Mouse (Mus musculus) neural tube, embryonic 12.5 days (tissue): ENCODE measurements around the gene 1190002N15Rik. TPM values are rescaled to one million over a fixed set of nuclear protein-coding genes. Genes with fewer than 3 reads are reported as not detected.

Source experiments
- ATAC-seq: fragments of 200-750 bp; cut with Nextera tagmentation; 2 replicates; pipeline ENCODE4 v1.8.0; 2017; ENCODE audit warnings: low read depth, mild to moderate bottlenecking, moderate TSS enrichment, moderate library complexity; ENCODE audit not compliant: low FRiP score
- H3K27ac ChIP-seq: fragments of 300-500 bp; sonication (generic); 2 replicates; pipeline ENCODE4 v1.5.1; 2016
- H3K27me3 ChIP-seq: fragments of 300-500 bp; sonication (generic); replicated peaks from 2 replicates; pipeline ENCODE4 v1.6.1; 2016; ENCODE audit warnings: mild to moderate bottlenecking
- H3K36me3 ChIP-seq: fragments of 300-500 bp; sonication (generic); 2 replicates; pipeline ENCODE4 v1.6.1; 2016; ENCODE audit warnings: mild to moderate bottlenecking
- H3K4me1 ChIP-seq: fragments of 300-500 bp; sonication (generic); 2 replicates; pipeline ENCODE4 v1.6.1; 2016
- H3K4me2 ChIP-seq: fragments of 300-500 bp; sonication (generic); replicated peaks from 2 replicates; pipeline ENCODE4 v1.6.1; 2016; ENCODE audit warnings: mild to moderate bottlenecking
- H3K4me3 ChIP-seq: fragments of 300-500 bp; sonication (generic); 2 replicates; pipeline ENCODE4 v1.5.1; 2016
- H3K9ac ChIP-seq: fragments of 300-500 bp; sonication (generic); 2 replicates; pipeline ENCODE4 v1.6.1; 2016; ENCODE audit warnings: mild to moderate bottlenecking
- H3K9me3 ChIP-seq: fragments of 300-500 bp; sonication (generic); 2 replicates; pipeline ENCODE4 v1.6.1; 2016; ENCODE audit warnings: mild to moderate bottlenecking
- WGBS: fragments of 180-500 bp; shearing (Covaris S2); methylation state at CpG from one replicate; pipeline ENCODE4 v1.1.7; 2016; 5-methylcytosine and 5-hydroxymethylcytosine counted together
- polyA plus RNA-seq: library from polyadenylated mRNA; unstranded; fragments of >200 nt; fragmentation: Nextera tagmentation; extraction: Ambion mirVana; gene quantifications from 2 replicates; pipeline ENCODE4 v1.2.1, GENCODE M21; 2016

1190002N15Rik gene
- polyA plus RNA-seq, 1 experiment from 2014 or later: 30.4 TPM

DNA sequence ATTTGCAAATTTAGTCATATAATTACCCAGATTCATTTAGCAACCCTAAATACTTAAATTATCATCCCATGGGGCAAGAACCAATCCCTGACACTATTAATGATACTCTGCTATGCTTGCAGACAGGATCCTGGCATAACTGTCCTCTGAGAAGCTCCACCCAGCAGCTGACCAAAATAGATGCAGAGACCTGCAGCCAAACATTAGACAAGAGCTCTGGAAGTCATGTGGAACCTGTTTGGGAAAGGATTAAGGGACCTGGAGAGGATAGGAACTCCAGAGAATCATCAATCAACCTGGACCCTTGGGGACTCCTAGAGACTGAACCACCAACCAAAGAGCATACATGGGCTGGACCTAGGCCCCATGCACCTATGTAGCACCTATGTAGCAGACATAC is 26.7 kb downstream of the 1190002N15Rik start:
- Histone ChIP-seq H3K9ac (no peak overlapping the region), H3K36me3 (no peaks in the 10 kb centered on the region), H3K4me1 (no peaks in the 10 kb centered on the region), H3K27ac (no peak overlapping the region), H3K27me3 (no peaks in the 10 kb centered on the region), H3K9me3 (no peaks in the 10 kb centered on the region), H3K4me2 (no peak overlapping the region), H3K4me3 (no peak overlapping the region)
- ATAC-seq: no peak

GRCm38 (mm10) chr9:94506980-94507379 is 30.9 kb downstream of the 1190002N15Rik start:
- no peak overlapping the region for H3K4me3 ChIP-seq
- no peaks in the 10 kb centered on the region for H3K9me3 ChIP-seq
- no peak overlapping the region for H3K9ac ChIP-seq
- H3K36me3 ChIP-seq: no peaks in the 10 kb centered on the region
- no peak overlapping the region for H3K4me2 ChIP-seq
- no peak for ATAC-seq
- H3K4me1 ChIP-seq: no peaks in the 10 kb centered on the region
- no peaks in the 10 kb centered on the region for H3K27me3 ChIP-seq
- 82% methylated on average over 1 of the region's 1 CpGs for WGBS
- H3K27ac ChIP-seq: no peak overlapping the region

GRCm38 (mm10) chr9:94491467-94491866 is 46.4 kb downstream of the 1190002N15Rik start:
- Histone ChIP-seq H3K4me2 (no peak overlapping the region), H3K27ac (no peak overlapping the region), H3K27me3 (no peaks in the 10 kb centered on the region), H3K4me1 (no peaks in the 10 kb centered on the region), H3K9me3 (no peaks in the 10 kb centered on the region), H3K4me3 (no peak overlapping the region), H3K36me3 (no peaks in the 10 kb centered on the region), H3K9ac (no peak overlapping the region)
- 79% methylated on average over 9 of the region's 9 CpGs for WGBS
- ATAC-seq: no peak

GRCm38 (mm10) chr9:94487976-94488375 is 49.9 kb downstream of the 1190002N15Rik start:
- Histone ChIP-seq H3K4me3 (no peak overlapping the region), H3K27me3 (no peaks in the 10 kb centered on the region), H3K4me1 (no peaks in the 10 kb centered on the region), H3K36me3 (no peaks in the 10 kb centered on the region), H3K9me3 (no peaks in the 10 kb centered on the region), H3K27ac (no peak overlapping the region), H3K9ac (no peak overlapping the region), H3K4me2 (no peak overlapping the region)
- 77% methylated on average over 2 of the region's 2 CpGs for WGBS
- ATAC-seq: no peak

GRCm38 (mm10) chr9:94483291-94483879 is 54.5 kb downstream of the 1190002N15Rik start:
- no peak overlapping the region for H3K4me2 ChIP-seq
- no peak overlapping the region for H3K9ac ChIP-seq
- H3K4me1 ChIP-seq: no peaks in the 10 kb centered on the region
- WGBS: 78% methylated on average over 6 of the region's 6 CpGs
- no peaks in the 10 kb centered on the region for H3K9me3 ChIP-seq
- H3K27ac ChIP-seq: no peak overlapping the region
- no peaks in the 10 kb centered on the region for H3K36me3 ChIP-seq
- no peak overlapping the region for H3K4me3 ChIP-seq
- no peak for ATAC-seq
- no peaks in the 10 kb centered on the region for H3K27me3 ChIP-seq

GRCm38 (mm10) chr9:94482215-94482975 is 55.5 kb downstream of the 1190002N15Rik start:
- peak; percentile 61; the same call in 1 of the 2 replicates for ATAC-seq

DNA sequence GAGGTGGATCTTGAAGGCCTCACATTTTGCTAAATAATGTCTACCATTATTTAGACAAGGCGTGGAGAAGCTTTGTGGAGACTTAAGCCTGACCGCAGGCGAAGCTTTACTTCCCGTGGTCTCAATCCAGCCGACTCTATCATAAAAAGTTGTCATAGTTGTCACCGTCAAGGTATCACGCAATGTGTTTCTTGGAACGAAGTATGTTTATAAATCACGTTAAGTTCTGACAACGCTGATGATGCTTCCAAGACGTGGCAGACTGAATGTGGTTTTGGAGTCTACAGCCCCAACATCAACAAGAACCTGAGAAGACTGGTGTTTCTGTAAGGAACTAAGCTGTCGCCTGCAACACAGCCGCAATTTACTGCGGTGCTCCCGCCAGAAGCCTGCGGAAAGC is 56.8 kb downstream of the 1190002N15Rik start:
- no peak for ATAC-seq
- Histone ChIP-seq H3K36me3 (no peaks in the 10 kb centered on the region), H3K9me3 (no peaks in the 10 kb centered on the region), H3K4me2 (no peak overlapping the region), H3K4me3 (no peak overlapping the region), H3K27me3 (no peaks in the 10 kb centered on the region), H3K4me1 (no peaks in the 10 kb centered on the region), H3K27ac (no peak overlapping the region), H3K9ac (no peak overlapping the region)
- WGBS: 84% methylated on average over 16 of the region's 16 CpGs

More at GRCm38 (mm10) chr9:94482215-94482975, 55.5 kb downstream of the 1190002N15Rik start:
- Histone ChIP-seq H3K36me3 (no peaks in the 10 kb centered on the region), H3K4me2 (no peak overlapping the region), H3K27ac (no peak overlapping the region), H3K4me3 (no peak overlapping the region), H3K4me1 (no peaks in the 10 kb centered on the region), H3K9me3 (no peaks in the 10 kb centered on the region), H3K9ac (no peak overlapping the region), H3K27me3 (no peaks in the 10 kb centered on the region)
- WGBS: 78% methylated on average over 10 of the region's 10 CpGs

GRCm38 (mm10) chr9:94479382-94479781 is 58.5 kb downstream of the 1190002N15Rik start:
- Histone ChIP-seq H3K9me3 (no peaks in the 10 kb centered on the region), H3K4me2 (no peak overlapping the region), H3K27me3 (no peaks in the 10 kb centered on the region), H3K9ac (no peak overlapping the region), H3K4me1 (no peaks in the 10 kb centered on the region), H3K27ac (no peak overlapping the region), H3K4me3 (no peak overlapping the region), H3K36me3 (no peaks in the 10 kb centered on the region)
- 83% methylated on average over 6 of the region's 6 CpGs for WGBS
- no peak for ATAC-seq

GRCm38 (mm10) chr9:94478954-94479353 is 58.9 kb downstream of the 1190002N15Rik start:
- no peak for ATAC-seq
- Histone ChIP-seq H3K36me3 (no peaks in the 10 kb centered on the region), H3K4me3 (no peak overlapping the region), H3K4me1 (no peaks in the 10 kb centered on the region), H3K9ac (no peak overlapping the region), H3K9me3 (no peaks in the 10 kb centered on the region), H3K4me2 (no peak overlapping the region), H3K27ac (no peak overlapping the region), H3K27me3 (no peaks in the 10 kb centered on the region)
- 91% methylated on average over 6 of the region's 6 CpGs for WGBS

- H3K4me3 ChIP-seq: no peak overlapping the region
- no peak overlapping the region for H3K9ac ChIP-seq
- H3K4me1 ChIP-seq: no peaks in the 10 kb centered on the region
- H3K4me2 ChIP-seq: no peak overlapping the region
- no peaks in the 10 kb centered on the region for H3K36me3 ChIP-seq
- no peaks in the 10 kb centered on the region for H3K27me3 ChIP-seq
- H3K9me3 ChIP-seq: no peaks in the 10 kb centered on the region
- no peak overlapping the region for H3K27ac ChIP-seq
- ATAC-seq: no peak
- WGBS: 95% methylated on average over 1 of the region's 1 CpGs
Observed at GRCm38 (mm10) chr9:94475973-94476372, 61.9 kb downstream of the 1190002N15Rik start.

DNA sequence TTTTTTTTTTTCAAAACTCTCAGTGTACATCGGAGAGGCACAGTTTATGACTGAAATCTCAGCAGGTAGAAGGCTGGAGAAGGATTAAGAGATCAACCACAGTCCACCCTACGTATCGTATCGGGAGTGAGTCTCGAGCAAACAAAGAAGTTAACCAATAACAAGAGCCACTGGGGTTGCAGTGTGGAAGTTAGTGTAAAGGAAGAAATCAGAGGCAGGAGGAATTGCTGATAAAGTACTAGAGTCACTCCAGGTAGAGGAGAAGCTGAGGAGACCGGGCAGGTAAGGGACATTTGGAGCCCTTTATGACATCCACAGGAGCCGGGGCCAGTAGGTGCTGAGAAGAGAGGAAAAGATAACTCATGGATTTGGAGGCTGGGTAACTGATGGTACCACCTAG is 64.0 kb downstream of the 1190002N15Rik start:
- Histone ChIP-seq H3K36me3 (no peaks in the 10 kb centered on the region), H3K4me1 (no peaks in the 10 kb centered on the region), H3K4me3 (no peak overlapping the region), H3K4me2 (no peak overlapping the region), H3K27me3 (no peaks in the 10 kb centered on the region), H3K9ac (no peak overlapping the region), H3K9me3 (no peaks in the 10 kb centered on the region), H3K27ac (no peak overlapping the region)
- ATAC-seq: no peak
- WGBS: 84% methylated on average over 7 of the region's 7 CpGs

DNA sequence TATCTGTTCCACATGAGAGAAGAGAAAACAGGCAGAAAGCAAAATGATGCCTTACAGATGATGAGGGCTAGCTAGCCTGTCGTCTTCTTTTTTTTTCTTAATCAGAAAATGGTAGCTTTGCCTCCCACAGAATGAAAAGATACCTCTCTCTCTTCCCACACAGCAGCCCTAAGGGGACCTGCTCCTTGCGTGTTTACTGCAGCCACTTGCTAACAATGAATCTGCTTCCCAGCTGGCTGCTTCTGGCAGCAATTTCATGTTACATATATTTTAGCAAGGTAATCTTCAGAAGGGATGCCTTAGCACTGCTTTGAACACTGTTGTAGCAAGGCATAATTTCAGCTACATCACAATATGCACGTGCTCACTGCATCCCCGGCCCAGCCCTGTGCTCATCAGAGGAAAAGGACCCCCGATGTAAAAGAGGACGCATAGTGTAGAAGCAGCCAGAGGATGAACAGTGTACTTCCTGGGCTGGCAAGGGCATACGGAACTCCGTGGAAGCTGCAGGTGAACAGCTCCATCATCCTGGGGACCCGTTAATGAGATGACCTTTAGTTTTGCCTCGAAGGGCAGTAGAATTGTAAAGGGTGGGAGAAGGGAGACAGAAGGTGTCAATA is 64.8 kb downstream of the 1190002N15Rik start:
- no peak for ATAC-seq
- Histone ChIP-seq H3K4me3 (no peak overlapping the region), H3K9ac (no peak overlapping the region), H3K27ac (no peak overlapping the region), H3K27me3 (no peaks in the 10 kb centered on the region), H3K4me2 (no peak overlapping the region), H3K9me3 (no peaks in the 10 kb centered on the region), H3K36me3 (no peaks in the 10 kb centered on the region), H3K4me1 (no peaks in the 10 kb centered on the region)
- WGBS: 70% methylated on average over 10 of the region's 10 CpGs
